Mouse (Mus musculus): Measurements from ENCODE around the gene Epo. TPM values are rescaled to one million over a fixed set of nuclear protein-coding genes. Genes with fewer than 3 reads are reported as not detected.

Epo gene
- polyA plus RNA-seq, 1 experiment from 2014 or later, result not detected

GRCm38 (mm10) chr5:137525511-137525910 lies 7.5 kb downstream of the Epo start:
- ATAC-seq (replicated peaks), result no peak
- Histone ChIP-seq H3K9ac (no peak overlapping the region), H3K4me2 (no peak overlapping the region), H3K27ac (peak overlapping the region; percentile 42; the same call in 1 of the 2 replicates), H3K36me3 (replicated peaks) (peaks cover 86% of the 10 kb centered on the region), H3K27me3 (replicated peaks) (no peaks in the 10 kb centered on the region), H3K9me3 (no peaks in the 10 kb centered on the region), H3K4me3 (no peak overlapping the region), H3K4me1 (peaks cover 32% of the 10 kb centered on the region)
- 71% methylated on average over 16 of the region's 16 CpGs for WGBS

- Histone ChIP-seq H3K27me3 (replicated peaks) (no peaks in the 10 kb centered on the region), H3K27ac (0 out of 2 replicates have a peak overlapping the region, but pooled peaks have one; percentile 42), H3K4me1 (peaks cover 24% of the 10 kb centered on the region), H3K4me3 (no peak overlapping the region), H3K9me3 (no peaks in the 10 kb centered on the region), H3K36me3 (replicated peaks) (peaks cover 87% of the 10 kb centered on the region), H3K9ac (no peak overlapping the region), H3K4me2 (no peak overlapping the region)
- WGBS, result 89% methylated on average over 13 of the region's 13 CpGs
- ATAC-seq (replicated peaks), result no peak
Measured at GRCm38 (mm10) chr5:137524671-137525070, 8.4 kb downstream of the Epo start.

- 0 out of 2 replicates have a peak overlapping the region, but pooled peaks have one; percentile 17 for H3K27ac ChIP-seq
- WGBS, result 80% methylated on average over 8 of the region's 8 CpGs
Measured at GRCm38 (mm10) chr5:137524251-137524515, 8.9 kb downstream of the Epo start.

GRCm38 (mm10) chr5:137523396-137524250 lies 9.4 kb downstream of the Epo start:
- no peaks in the 10 kb centered on the region for H3K9me3 ChIP-seq
- H3K4me2 ChIP-seq, result no peak overlapping the region
- H3K4me1 ChIP-seq, result peaks cover 16% of the 10 kb centered on the region
- no peak overlapping the region for H3K4me3 ChIP-seq
- peak overlapping the region; percentile 17; the same call in 1 of the 2 replicates for H3K27ac ChIP-seq
- no peak for ATAC-seq (replicated peaks)
- no peaks in the 10 kb centered on the region for H3K27me3 ChIP-seq (replicated peaks)
- WGBS, result 79% methylated on average over 25 of the region's 25 CpGs
- no peak overlapping the region for H3K9ac ChIP-seq
- peaks cover 88% of the 10 kb centered on the region for H3K36me3 ChIP-seq (replicated peaks)

More at GRCm38 (mm10) chr5:137524251-137524515, 8.9 kb downstream of the Epo start:
- Histone ChIP-seq H3K4me2 (no peak overlapping the region), H3K9ac (no peak overlapping the region), H3K9me3 (no peaks in the 10 kb centered on the region), H3K36me3 (replicated peaks) (peaks cover 88% of the 10 kb centered on the region), H3K4me1 (peaks cover 19% of the 10 kb centered on the region), H3K4me3 (no peak overlapping the region), H3K27me3 (replicated peaks) (no peaks in the 10 kb centered on the region)
- no peak for ATAC-seq (replicated peaks)

- Histone ChIP-seq H3K27ac (no peak overlapping the region), H3K4me3 (no peak overlapping the region), H3K4me2 (no peak overlapping the region), H3K4me1 (peaks cover 10% of the 10 kb centered on the region), H3K9ac (no peak overlapping the region), H3K36me3 (replicated peaks) (peaks cover 86% of the 10 kb centered on the region), H3K27me3 (replicated peaks) (no peaks in the 10 kb centered on the region), H3K9me3 (no peaks in the 10 kb centered on the region)
- 66% methylated on average over 11 of the region's 11 CpGs for WGBS
- ATAC-seq (replicated peaks), result no peak
Measured at GRCm38 (mm10) chr5:137522711-137523110, 10.3 kb downstream of the Epo start.

- Histone ChIP-seq H3K36me3 (replicated peaks) (peaks cover 78% of the 10 kb centered on the region), H3K9ac (no peak overlapping the region), H3K4me1 (peaks cover 7% of the 10 kb centered on the region), H3K27ac (no peak overlapping the region), H3K4me3 (no peak overlapping the region), H3K4me2 (no peak overlapping the region), H3K27me3 (replicated peaks) (no peaks in the 10 kb centered on the region), H3K9me3 (no peaks in the 10 kb centered on the region)
- 79% methylated on average over 9 of the region's 9 CpGs for WGBS
- no peak for ATAC-seq (replicated peaks)
Measured at GRCm38 (mm10) chr5:137521861-137522260, 11.2 kb downstream of the Epo start.

- Histone ChIP-seq H3K4me3 (no peak overlapping the region), H3K27me3 (replicated peaks) (no peaks in the 10 kb centered on the region), H3K4me1 (peaks cover 12% of the 10 kb centered on the region), H3K4me2 (no peak overlapping the region), H3K27ac (no peak overlapping the region), H3K36me3 (replicated peaks) (peaks cover 63% of the 10 kb centered on the region), H3K9me3 (no peaks in the 10 kb centered on the region), H3K9ac (no peak overlapping the region)
- ATAC-seq (replicated peaks), result no peak
- 91% methylated on average over 27 of the region's 27 CpGs for WGBS
Measured at GRCm38 (mm10) chr5:137519691-137520550, 13.1 kb downstream of the Epo start.

- 68% methylated on average over 5 of the region's 5 CpGs for WGBS
- peaks cover 50% of the 10 kb centered on the region for H3K36me3 ChIP-seq (replicated peaks)
Measured at GRCm38 (mm10) chr5:137518436-137518835, 14.6 kb downstream of the Epo start, which contains the start of gene Gigyf1. Gigyf1 (plus strand) TSS chr5:137518548.

GRCm38 (mm10) chr5:137514811-137515210 lies 18.2 kb downstream of the Epo start:
- Histone ChIP-seq H3K9me3 (no peaks in the 10 kb centered on the region), H3K27ac (no peak overlapping the region), H3K4me3 (no peak overlapping the region), H3K9ac (no peak overlapping the region), H3K36me3 (replicated peaks) (peaks cover 18% of the 10 kb centered on the region; the same call in 1 of the 2 replicates), H3K4me1 (peaks cover 52% of the 10 kb centered on the region), H3K27me3 (replicated peaks) (no peaks in the 10 kb centered on the region), H3K4me2 (no peak overlapping the region)
- ATAC-seq (replicated peaks), result no peak
- WGBS, result 100% methylated on average over 3 of the region's 3 CpGs

More at GRCm38 (mm10) chr5:137518436-137518835, 14.6 kb downstream of the Epo start, which contains the start of gene Gigyf1:
- peaks cover 27% of the 10 kb centered on the region for H3K4me1 ChIP-seq
- H3K27ac ChIP-seq, result no peak within 1 kb of the TSS
- no peak for ATAC-seq (replicated peaks)
- no peak within 1 kb of the TSS for H3K9ac ChIP-seq
- no peaks in the 10 kb centered on the region for H3K27me3 ChIP-seq (replicated peaks)
- no peak within 1 kb of the TSS for H3K4me2 ChIP-seq
- H3K9me3 ChIP-seq, result no peaks in the 10 kb centered on the region
- no peak within 1 kb of the TSS for H3K4me3 ChIP-seq

- peaks cover 52% of the 10 kb centered on the region for H3K4me1 ChIP-seq
Measured at GRCm38 (mm10) chr5:137513951-137514721, 18.9 kb downstream of the Epo start.

GRCm38 (mm10) chr5:137512847-137513794 lies 19.9 kb downstream of the Epo start:
- Histone ChIP-seq H3K4me3 (peak overlapping the region; percentile 93; the same call in 1 of the 2 replicates), H3K36me3 (replicated peaks) (peaks cover 1% of the 10 kb centered on the region; the same call in 1 of the 2 replicates), H3K27me3 (replicated peaks) (no peaks in the 10 kb centered on the region), H3K4me1 (peaks cover 52% of the 10 kb centered on the region), H3K9me3 (no peaks in the 10 kb centered on the region), H3K27ac (no peak overlapping the region), H3K4me2 (peak overlapping the region; percentile 82), H3K9ac (no peak overlapping the region)
- 0 out of 2 replicates have a peak, but pooled peaks have one; percentile 48 for ATAC-seq (replicated peaks)
- 80% methylated on average over 11 of the region's 11 CpGs for WGBS

More at GRCm38 (mm10) chr5:137513951-137514721, 18.9 kb downstream of the Epo start:
- Histone ChIP-seq H3K27ac (no peak overlapping the region), H3K36me3 (replicated peaks) (peaks cover 11% of the 10 kb centered on the region; the same call in 1 of the 2 replicates), H3K9ac (peak overlapping the region; percentile 21; the same call in 1 of the 2 replicates), H3K27me3 (replicated peaks) (no peaks in the 10 kb centered on the region), H3K9me3 (no peaks in the 10 kb centered on the region), H3K4me2 (peak overlapping the region; percentile 82; the same call in 1 of the 2 replicates), H3K4me3 (no peak overlapping the region)
- WGBS, result 81% methylated on average over 12 of the region's 12 CpGs
- no peak for ATAC-seq (replicated peaks)

Data from midbrain, embryonic 15.5 days (tissue).